Mouse (Mus musculus) spleen, adult 18-20 months (tissue): ENCODE data around the gene Syk.

Experiments used
- DNase-seq, 2 experiments: peaks; one replicate each; pipeline ENCODE4 v3.0.0; 2022; ENCODE audit warnings: mixed read lengths in 2 of 2

Syk gene

GRCm38 (mm10) chr13:52569194-52569769 is 13.7 kb upstream of the Syk start:
- no peak for DNase-seq

DNA sequence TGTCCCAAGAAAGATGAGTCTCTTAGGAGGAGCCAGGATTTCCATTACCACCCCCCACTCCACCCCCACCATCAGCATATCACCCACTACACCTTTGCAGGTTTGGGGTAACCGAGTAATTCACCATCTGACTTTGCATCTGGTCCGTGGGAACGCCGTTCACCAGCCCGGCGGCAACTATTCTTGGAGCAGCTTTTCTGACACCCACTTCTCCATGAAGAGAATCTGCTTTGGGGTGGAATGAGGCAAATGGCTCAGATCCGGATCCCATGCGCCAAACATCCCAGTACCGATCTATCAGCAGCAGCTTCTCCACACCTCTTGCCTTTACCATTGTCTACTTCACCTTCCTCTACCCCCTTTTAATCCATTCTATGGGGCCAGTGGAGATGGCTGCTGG is 12.7 kb upstream of the Syk start:
- no peak for DNase-seq

- no peak for DNase-seq
These were observed 11.2 kb upstream of the Syk start for GRCm38 (mm10) chr13:52571591-52572384.

DNA sequence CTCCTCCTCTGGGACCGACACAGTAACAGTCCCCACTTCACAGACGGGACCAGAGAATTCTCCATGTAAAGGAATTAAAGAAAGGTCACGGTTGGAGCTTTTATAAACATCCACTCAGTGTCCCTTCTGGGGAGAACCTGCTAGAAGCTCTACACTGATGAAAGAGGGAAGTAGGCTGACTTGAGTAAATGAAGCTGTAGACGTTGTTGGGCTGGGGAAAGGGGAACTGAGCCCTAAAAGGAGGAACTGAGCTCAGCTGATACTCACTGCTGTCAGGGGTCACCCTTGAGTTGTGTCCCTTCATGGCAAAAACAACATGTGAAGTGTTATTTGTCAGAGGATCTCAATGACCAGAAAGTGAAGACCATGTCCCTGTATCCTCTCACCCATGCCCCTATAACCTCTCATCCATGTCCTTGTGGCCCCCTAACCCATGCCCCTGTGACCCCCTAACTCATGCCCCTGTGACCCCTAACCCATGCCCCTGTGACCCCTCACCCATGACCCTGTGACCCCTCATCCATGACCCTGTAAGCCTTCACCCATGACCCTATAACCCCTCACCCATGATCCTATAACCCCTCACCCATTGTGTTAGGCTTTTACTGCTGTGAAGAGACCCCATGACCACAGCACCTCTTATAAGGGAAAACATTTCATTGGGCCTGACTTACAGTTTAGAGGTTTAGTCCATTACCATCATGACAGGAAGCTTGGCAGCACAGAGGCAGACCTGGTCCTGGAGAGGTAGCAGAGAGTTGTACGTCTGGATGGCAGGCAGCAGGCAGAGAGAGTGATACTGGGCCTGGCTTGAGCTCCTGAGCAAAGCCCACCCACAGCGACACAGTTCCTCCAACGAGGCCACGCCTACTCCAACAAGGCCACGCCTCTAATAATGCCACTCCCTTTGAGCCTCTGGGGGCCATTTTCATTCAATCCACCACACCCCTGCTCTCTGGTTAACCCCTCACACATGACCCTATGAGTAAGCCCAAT is 10.2 kb upstream of the Syk start:
- peak; percentile 57 to 68 for DNase-seq

- no peak for DNase-seq
These were observed 8.7 kb upstream of the Syk start for GRCm38 (mm10) chr13:52574311-52574710.

- DNase-seq, result no peak
These were observed 7.5 kb upstream of the Syk start for GRCm38 (mm10) chr13:52575483-52575882.

- no peak for DNase-seq
These were observed 6.9 kb upstream of the Syk start for GRCm38 (mm10) chr13:52576021-52576614.

DNA sequence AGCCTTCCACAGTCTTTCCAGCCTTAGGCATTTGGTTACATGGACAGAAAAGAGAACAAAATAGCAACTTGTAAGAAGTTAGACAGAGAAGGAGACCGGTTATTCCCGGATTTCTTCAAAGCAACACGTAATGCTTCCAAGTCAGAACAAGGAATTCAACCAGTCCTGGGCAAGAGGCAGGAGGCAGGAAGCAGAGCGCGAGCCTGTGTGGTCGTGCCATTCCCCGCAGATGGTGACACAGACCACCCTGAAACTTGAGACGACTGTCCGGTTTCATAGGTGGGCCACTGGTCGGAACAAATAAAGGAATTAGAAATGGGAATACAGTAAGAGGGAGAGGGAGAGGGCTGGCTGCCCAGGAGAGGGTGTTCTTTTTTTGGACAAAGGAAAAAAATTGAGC is 6.1 kb upstream of the Syk start:
- no peak for DNase-seq

GRCm38 (mm10) chr13:52577326-52577920 is 5.5 kb upstream of the Syk start:
- no peak for DNase-seq

- no peak for DNase-seq
These were observed 5.0 kb upstream of the Syk start for GRCm38 (mm10) chr13:52577939-52578338.

DNA sequence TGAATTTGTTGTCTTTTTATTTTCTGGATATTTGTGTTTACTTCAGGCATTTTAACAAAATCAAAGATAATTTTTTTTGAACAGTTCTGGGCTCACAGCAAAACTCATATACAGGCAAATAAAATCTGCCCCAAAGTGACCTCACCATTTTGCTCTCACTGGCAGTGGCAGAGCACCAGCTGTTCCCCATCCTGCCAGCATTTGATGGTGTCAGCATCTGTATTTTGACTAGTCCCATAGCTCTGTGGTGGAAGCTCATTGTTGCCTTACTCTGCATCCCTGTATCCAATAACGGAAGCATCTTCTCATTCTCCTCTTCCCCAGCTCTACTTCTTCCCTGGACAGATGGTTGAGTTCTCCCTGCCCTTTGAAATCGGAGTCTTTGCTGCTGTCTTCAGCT is 4.2 kb upstream of the Syk start:
- no peak for DNase-seq

- DNase-seq, result peak; percentile 65 to 68
These were observed 481 bp upstream of the Syk start for GRCm38 (mm10) chr13:52582506-52582877.

DNA sequence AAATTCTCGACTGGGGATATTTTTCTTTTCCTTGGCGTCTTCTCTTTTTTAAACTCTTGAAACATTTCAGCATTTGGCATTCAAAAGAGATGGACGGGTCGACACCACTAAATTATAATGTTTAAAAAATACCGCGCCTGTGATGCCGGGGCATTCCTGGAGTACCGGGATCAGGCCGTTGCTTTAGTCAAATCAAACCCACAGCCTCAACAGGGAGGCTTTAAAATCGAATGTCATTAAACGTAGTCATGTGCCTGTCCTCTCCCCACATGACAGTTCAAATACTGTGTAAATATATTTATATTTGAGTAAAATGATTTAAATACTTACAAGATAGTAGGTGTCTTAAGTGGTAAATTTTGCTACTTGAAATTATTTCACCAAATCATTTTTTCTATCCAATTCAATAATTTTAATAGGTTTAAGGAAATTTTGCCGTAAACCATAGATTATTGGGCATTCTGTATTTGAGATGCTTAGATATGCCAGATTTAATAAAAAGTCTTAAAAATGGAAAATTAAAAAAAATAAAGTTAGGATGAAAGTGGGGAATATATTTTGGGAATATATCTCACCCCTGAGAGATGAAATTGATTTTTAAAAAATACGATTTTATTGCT is 1.1 kb downstream of the Syk start:
- no peak for DNase-seq

- DNase-seq, result no peak
These were observed 1.9 kb downstream of the Syk start for GRCm38 (mm10) chr13:52584654-52585455.

GRCm38 (mm10) chr13:52587761-52588160 is 4.8 kb downstream of the Syk start:
- no peak for DNase-seq

GRCm38 (mm10) chr13:52589043-52589442 is 6.1 kb downstream of the Syk start:
- DNase-seq, result no peak

DNA sequence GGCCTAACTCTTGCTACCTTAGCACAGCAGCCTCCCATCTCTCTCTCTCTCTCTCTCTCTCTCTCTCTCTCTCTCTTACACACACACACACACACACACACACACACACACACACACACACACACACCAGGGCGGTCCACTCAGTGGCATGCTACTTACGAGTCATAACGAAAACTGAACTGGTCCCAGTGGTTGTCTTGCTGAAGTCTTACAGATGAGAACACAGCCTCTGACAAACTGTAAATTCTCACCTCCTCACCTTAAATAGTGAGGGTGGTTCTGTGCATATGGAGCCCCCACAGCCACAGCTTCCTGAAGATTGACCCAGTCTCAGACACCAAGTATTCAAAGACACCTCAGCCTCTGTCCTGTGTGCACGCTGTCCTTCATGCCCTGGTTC is 8.9 kb downstream of the Syk start:
- DNase-seq, result no peak

DNA sequence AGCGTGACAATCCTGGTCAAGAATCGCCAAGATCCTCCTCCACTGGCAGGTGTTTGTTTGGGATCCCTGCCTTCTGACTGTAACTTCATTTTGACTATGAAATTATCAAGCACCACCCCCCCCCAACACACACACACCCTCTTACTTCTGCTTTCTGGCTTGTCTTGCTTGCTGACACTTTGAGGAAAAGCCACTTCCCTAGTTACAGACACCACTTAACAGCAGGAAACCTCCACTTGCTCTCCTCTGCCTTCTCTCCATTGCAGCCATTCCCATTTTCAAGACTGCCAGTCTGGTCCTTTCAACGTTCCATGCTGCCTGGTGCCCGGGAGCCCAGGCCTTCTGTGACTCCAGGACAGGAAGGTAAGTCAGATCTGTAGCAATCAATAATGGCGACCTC is 13.7 kb downstream of the Syk start:
- DNase-seq, result no peak

DNA sequence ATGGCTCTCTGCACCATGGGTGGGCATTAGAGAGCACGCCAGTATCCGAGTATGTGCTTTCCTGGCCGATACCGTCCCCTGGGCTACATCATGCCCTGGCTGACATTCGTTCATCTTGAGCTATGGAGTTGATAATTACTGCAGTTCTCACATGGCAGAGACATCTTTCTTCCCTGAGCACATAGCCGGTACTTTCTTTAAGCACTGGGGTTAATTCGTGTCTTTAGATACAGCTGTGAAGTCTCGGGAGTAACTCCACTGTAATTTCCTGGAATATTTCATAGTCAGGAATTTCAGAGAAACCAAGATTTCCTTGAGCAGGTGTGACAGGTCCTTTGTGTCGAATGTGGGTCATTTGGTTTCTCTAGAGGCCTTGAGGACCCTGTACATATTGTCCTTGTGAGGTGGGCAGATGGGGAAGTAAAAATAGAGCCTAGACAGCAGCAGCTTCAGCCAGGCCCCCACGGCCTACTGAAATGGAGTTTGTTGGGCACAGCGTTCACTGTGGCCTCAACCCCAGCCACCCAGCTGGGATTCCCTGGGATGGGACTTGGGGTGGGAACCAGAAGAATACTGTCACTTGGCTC is 14.2 kb downstream of the Syk start:
- no peak for DNase-seq

- no peak for DNase-seq
These were observed 15.3 kb downstream of the Syk start for GRCm38 (mm10) chr13:52598233-52598632.
